ENCODE assay signal across 16 mouse cellular contexts in the genomic region with DNA sequence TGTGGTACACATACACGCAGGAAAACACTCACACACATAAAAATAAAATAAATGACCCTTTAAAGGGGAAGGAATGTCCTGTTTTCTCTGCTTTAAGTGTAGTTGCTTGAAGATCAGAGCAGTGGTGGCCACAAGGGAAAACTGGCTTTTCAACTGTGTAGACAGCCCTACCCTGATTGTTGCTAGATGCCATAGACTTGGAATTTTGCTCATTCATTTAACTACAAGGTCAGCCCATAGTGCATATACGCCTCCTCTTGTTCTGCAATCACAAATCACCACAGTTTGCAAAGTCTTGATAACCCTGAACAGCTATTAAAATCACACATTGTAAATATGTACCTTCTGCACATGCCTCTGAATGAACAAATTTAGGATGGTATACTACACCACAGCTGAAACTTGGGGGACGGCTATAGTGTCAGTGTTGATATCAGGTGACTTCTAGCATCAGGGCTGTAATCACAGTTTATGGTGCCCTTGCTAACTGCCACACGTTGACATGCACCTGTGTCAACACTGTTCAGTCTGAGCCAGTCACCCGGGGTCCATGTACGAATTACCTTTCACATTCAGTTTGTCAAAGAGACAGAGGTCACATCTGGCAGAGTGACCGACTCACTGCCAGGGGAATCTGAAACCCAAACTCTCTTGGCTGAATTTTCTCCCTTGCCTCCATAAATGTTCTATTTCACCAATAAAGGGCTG.
DNase-seq lines count a peak whose midpoint lies in the region; ATAC-seq and TF ChIP-seq lines count a peak whose summit lies in the region.
"Had no signal": no experiment of that assay in that cellular context is flagged by ENCODE, and none has a peak within 500 bp of the region (broad histone marks: within the 10 kb centered on the region; RNA-seq: fewer than 3 reads in every experiment).

No protein-coding gene starts in this region.

- WGBS in hindbrain, embryonic 11.5 days: 74% methylated on average over 7 of the region's 7 CpGs
- WGBS in hindbrain, embryonic 16.5 days: 81% methylated on average over 7 of the region's 7 CpGs
- 45% methylated on average over 7 of the region's 7 CpGs for WGBS in liver, adult 2 months
- WGBS in stomach, embryonic 16.5 days: 51% methylated on average over 7 of the region's 7 CpGs

- no peaks in the 10 kb centered on the region for H3K9me3 ChIP-seq in hindbrain, embryonic 11.5 days (ENCODE audit: control insufficient read depth, low read length)
- no peaks in the 10 kb centered on the region for H3K9me3 ChIP-seq in hindbrain, embryonic 16.5 days (ENCODE audit: control insufficient read depth, low read length)
- no peaks in the 10 kb centered on the region for H3K9me3 ChIP-seq in stomach, embryonic 16.5 days (replicated peaks; ENCODE audit: control insufficient read depth, low read length)
- H3K9me3 ChIP-seq: G1E; midbrain, embryonic 10.5 days had no signal

- H3K9ac ChIP-seq in hindbrain, embryonic 11.5 days (ENCODE audit: low read depth, low read length): no peak overlapping the region
- H3K9ac ChIP-seq in hindbrain, embryonic 16.5 days (ENCODE audit: low read depth, low read length): no peak overlapping the region
- no peak overlapping the region for H3K9ac ChIP-seq in liver, adult 2 months (ENCODE audit: low read depth, low read length)
- H3K9ac ChIP-seq in stomach, embryonic 16.5 days (ENCODE audit: low read length): no peak overlapping the region
- H3K9ac ChIP-seq: lung, embryonic 14.5 days had no signal

- no peak for TF ChIP-seq CTCF in embryonic fibroblast, embryonic 13.5 days (IDR thresholded peaks at IDR 0.05; ENCODE audit: borderline replicate concordance, insufficient read depth, low read length)
- TF ChIP-seq CTCF in liver, adult 2 months (IDR thresholded peaks at IDR 0.05; ENCODE audit: low read depth, low read length): no peak

- H3K4me3 ChIP-seq in hindbrain, embryonic 11.5 days (ENCODE audit: low read depth, low read length): no peak overlapping the region
- no peak overlapping the region for H3K4me3 ChIP-seq in hindbrain, embryonic 16.5 days (ENCODE audit: low read length)
- no peak overlapping the region for H3K4me3 ChIP-seq in embryonic fibroblast, embryonic 13.5 days (ENCODE audit: insufficient read depth, low read length)
- no peak overlapping the region for H3K4me3 ChIP-seq in liver, adult 2 months (ENCODE audit: insufficient read depth, low read depth, low read length)
- no peak overlapping the region for H3K4me3 ChIP-seq in stomach, embryonic 16.5 days (replicated peaks; ENCODE audit: low read length)
- H3K4me3 ChIP-seq: left cerebral cortex, adult 2 months; midbrain, embryonic 10.5 days had no signal

- no peak for TF ChIP-seq POLR2A in embryonic fibroblast, embryonic 13.5 days (IDR thresholded peaks at IDR 0.05; ENCODE audit: low read depth, low read length)
- TF ChIP-seq POLR2A in liver, adult 2 months (IDR thresholded peaks at IDR 0.05; ENCODE audit: extremely low read depth, insufficient read depth, low read length): no peak

- H3K4me1 ChIP-seq in hindbrain, embryonic 11.5 days (replicated peaks; ENCODE audit: control insufficient read depth, insufficient read depth, low read length): no peaks in the 10 kb centered on the region
- no peaks in the 10 kb centered on the region for H3K4me1 ChIP-seq in hindbrain, embryonic 16.5 days (ENCODE audit: control insufficient read depth, insufficient read depth, low read depth, low read length)
- H3K4me1 ChIP-seq in embryonic fibroblast, embryonic 13.5 days (ENCODE audit: control insufficient read depth, insufficient read depth, low read length): peaks cover 11% of the 10 kb centered on the region
- no peaks in the 10 kb centered on the region for H3K4me1 ChIP-seq in liver, adult 2 months (ENCODE audit: control insufficient read depth, insufficient read depth, low read length)
- H3K4me1 ChIP-seq in stomach, embryonic 16.5 days (ENCODE audit: control insufficient read depth, insufficient read depth, low read length): no peaks in the 10 kb centered on the region

- DNase-seq in hindbrain, embryonic 11.5 days (ENCODE audit: low spot score): peak; percentile 18
- DNase-seq in liver, adult 2 months (ENCODE audit: extremely low read depth, low read depth, low spot score): peak; percentile 70
- no peak for DNase-seq in layer of hippocampus, adult 9-10 months (ENCODE audit: low spot score)
- DNase-seq in right cerebral cortex, adult 18-20 months: no peak
- DNase-seq in kidney, postnatal 14 days: no peak
- DNase-seq: cerebellum, adult 11-12 months; heart, postnatal 4 days; kidney, postnatal 4 days; lung, embryonic 14.5 days; right cerebral cortex, postnatal 4 days had no signal

- H3K36me3 ChIP-seq in hindbrain, embryonic 11.5 days (ENCODE audit: control insufficient read depth, insufficient read depth, low read length): no peaks in the 10 kb centered on the region
- H3K36me3 ChIP-seq in hindbrain, embryonic 16.5 days (ENCODE audit: control insufficient read depth, insufficient read depth, low read length): no peaks in the 10 kb centered on the region
- H3K36me3 ChIP-seq in liver, adult 2 months (ENCODE audit: control insufficient read depth, insufficient read depth, low read length): peaks cover 58% of the 10 kb centered on the region
- H3K36me3 ChIP-seq in stomach, embryonic 16.5 days (ENCODE audit: control insufficient read depth, insufficient read depth, low read length): no peaks in the 10 kb centered on the region
- H3K36me3 ChIP-seq: G1E; midbrain, embryonic 10.5 days had no signal

- no peaks in the 10 kb centered on the region for H3K27me3 ChIP-seq in hindbrain, embryonic 11.5 days (ENCODE audit: control insufficient read depth, insufficient read depth, low read length)
- no peaks in the 10 kb centered on the region for H3K27me3 ChIP-seq in hindbrain, embryonic 16.5 days (replicated peaks; ENCODE audit: control insufficient read depth, insufficient read depth, low read length)
- no peaks in the 10 kb centered on the region for H3K27me3 ChIP-seq in liver, adult 2 months (ENCODE audit: control insufficient read depth, insufficient read depth, low read length)
- H3K27me3 ChIP-seq in stomach, embryonic 16.5 days (ENCODE audit: control insufficient read depth, insufficient read depth, low read length): no peaks in the 10 kb centered on the region

- ATAC-seq in hindbrain, embryonic 11.5 days (ENCODE audit: low FRiP score): no peak
- no peak for ATAC-seq in hindbrain, embryonic 16.5 days
- ATAC-seq in stomach, embryonic 16.5 days (ENCODE audit: insufficient read depth, low FRiP score): peak; percentile 83; the same call in 1 of the 2 replicates

- no peaks in the 10 kb centered on the region; the same call in 1 of the 2 replicates for H3K79me2 ChIP-seq in liver, adult 2 months (ENCODE audit: control insufficient read depth, insufficient read depth, low read length)

- H3K4me2 ChIP-seq in hindbrain, embryonic 11.5 days (replicated peaks; ENCODE audit: low read depth, low read length): no peak overlapping the region
- no peak overlapping the region for H3K4me2 ChIP-seq in hindbrain, embryonic 16.5 days (ENCODE audit: low read length)
- H3K4me2 ChIP-seq in stomach, embryonic 16.5 days (ENCODE audit: low read depth, low read length): no peak overlapping the region
- H3K4me2 ChIP-seq: lung, embryonic 14.5 days had no signal

- no peak overlapping the region for H3K27ac ChIP-seq in hindbrain, embryonic 11.5 days (ENCODE audit: low read depth, low read length)
- H3K27ac ChIP-seq in hindbrain, embryonic 16.5 days (ENCODE audit: low read depth, low read length): no peak overlapping the region
- H3K27ac ChIP-seq in embryonic fibroblast, embryonic 13.5 days (ENCODE audit: insufficient read depth, low read length): peak overlapping the region; percentile 8; the same call in 1 of the 2 replicates
- no peak overlapping the region for H3K27ac ChIP-seq in liver, adult 2 months (replicated peaks; ENCODE audit: insufficient read depth, low read depth, low read length)
- no peak overlapping the region for H3K27ac ChIP-seq in stomach, embryonic 16.5 days (ENCODE audit: low read length)
- H3K27ac ChIP-seq: left cerebral cortex, adult 2 months; midbrain, embryonic 10.5 days had no signal

Comparison
In these comparisons a context has a peak if more than half of its experiments do, and no peak if none do; other contexts are left out.
1. DNase-seq: peak in hindbrain, embryonic 11.5 days (single experiment) and liver, adult 2 months (single experiment); none in layer of hippocampus, adult 9-10 months (single experiment), right cerebral cortex, adult 18-20 months (single experiment) and kidney, postnatal 14 days (single experiment).